Mouse (Mus musculus) spleen, embryonic (tissue): ENCODE results near the gene Rnase2b.
"Not testable (repeated sequence)": the region's sequence is repeated elsewhere in the genome, so short reads cannot be mapped to it uniquely, and the experiment has no call there.

Experiments used
- CTCF ChIA-PET: fragments of 350-600 bp; sonication (Branson Sonifier 250); formaldehyde crosslinking; loops from one replicate; lab custom pipeline; 2022; lab: Charles Lee

Rnase2b gene

DNA sequence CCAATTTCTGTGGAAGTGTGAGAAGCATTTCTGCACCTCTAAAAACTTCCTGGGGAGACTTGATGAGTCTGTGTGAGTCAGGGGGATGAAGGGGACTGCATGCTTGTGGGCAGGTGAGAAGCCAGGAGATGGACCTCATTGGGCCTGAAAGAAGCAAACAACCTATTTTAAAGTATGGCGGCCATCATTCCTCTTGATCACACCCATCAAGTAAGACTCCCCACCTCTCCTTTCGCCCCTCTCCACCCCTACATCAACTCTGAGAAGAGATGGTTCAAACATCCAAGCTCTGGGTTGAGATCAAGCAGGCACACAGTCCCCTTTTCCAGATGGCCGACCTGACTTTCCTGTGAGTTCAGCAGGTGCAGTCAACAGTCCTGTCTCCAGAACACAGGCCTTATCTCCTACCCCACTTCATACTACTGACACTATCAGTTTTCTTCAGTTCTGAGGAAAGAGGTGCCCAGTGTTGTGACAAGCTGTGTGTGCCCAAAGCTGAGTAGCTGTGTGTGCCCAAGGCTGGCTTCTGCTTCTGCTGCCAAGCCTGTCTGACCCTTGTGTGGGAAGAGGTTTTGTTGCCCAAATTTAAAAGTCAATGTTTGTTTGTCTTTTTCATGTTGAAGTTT, 11.7 kb upstream of the Rnase2b start:
- CTCF ChIA-PET = no interaction called here

DNA sequence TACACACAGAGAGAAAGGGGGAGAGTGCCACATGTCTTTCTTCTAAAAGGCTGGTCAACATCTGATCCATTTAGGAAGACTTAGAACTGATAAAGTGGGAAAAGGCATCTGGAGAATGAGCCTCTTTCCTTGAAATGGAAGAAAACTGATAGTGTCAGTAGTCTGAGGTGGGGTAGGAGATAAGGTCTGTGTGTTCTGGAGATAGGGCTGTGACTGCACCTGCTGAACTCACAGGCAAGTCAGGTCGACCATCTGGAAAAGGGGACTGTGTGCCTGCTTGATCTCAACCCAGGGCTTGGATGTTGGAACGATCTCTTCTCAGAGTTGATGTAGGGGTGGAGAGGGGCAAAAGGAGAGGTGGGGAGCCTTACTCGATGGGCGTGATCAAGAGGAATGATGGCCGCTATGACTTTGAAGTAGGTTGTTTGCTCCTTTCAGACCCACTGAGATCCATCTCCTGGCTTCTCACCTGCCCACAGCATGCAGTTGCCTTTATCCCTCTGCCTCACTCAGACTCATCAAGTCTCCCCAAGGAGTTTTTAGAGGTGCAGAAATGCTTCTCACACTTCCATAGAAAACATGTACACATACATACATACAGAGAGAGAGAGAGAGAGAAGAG, 9.7 kb upstream of the Rnase2b start:
- CTCF ChIA-PET = no interaction called here

DNA sequence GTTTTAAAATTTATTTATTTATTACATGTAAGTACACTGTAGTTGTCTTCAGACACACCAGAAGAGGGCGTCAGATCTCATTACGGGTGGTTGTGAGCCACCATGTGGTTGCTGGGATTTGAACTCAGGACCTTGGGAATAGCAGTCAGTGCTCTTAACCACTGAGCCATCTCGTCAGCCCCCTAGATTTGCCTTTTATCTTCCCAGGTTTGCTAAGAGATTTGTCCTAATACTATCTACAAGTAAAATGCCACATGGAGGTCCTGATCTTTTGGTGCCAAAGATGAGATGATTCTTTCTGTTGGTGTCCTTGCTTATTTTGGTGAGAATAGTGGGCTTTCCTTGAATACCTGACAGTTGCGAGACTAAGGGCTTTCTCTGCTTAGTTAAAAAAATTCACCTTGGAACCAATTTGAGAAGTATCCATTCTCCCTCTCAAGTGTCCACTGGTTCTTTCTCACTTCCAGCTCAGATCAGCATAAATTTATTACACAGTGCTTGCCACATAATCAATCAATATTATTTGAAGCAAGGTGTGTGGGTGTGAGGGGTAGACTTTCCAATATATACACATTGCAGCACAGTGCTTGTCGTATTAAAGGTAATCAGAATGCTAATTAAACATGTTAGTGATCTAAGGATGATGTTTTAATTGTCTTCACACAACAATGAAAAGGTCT, 5.9 kb upstream of the Rnase2b start:
- CTCF ChIA-PET = no interaction called here

DNA sequence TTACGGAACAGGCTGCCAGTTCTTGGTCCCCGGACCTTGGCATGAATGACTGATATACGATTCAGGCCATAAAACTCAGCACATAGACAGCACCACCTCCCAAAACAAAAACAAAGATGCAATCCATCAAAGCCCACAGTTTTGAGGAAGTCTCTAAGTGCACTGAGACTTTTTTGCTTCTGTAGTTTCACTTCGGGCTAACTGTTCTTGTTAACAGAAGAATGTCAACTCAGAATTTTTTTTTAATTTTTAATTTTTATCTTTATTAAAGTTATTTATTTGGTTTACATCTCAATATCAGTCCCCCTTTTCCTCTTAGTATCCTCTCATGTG, 5.4 kb upstream of the Rnase2b start:
- CTCF ChIA-PET = no interaction called here

DNA sequence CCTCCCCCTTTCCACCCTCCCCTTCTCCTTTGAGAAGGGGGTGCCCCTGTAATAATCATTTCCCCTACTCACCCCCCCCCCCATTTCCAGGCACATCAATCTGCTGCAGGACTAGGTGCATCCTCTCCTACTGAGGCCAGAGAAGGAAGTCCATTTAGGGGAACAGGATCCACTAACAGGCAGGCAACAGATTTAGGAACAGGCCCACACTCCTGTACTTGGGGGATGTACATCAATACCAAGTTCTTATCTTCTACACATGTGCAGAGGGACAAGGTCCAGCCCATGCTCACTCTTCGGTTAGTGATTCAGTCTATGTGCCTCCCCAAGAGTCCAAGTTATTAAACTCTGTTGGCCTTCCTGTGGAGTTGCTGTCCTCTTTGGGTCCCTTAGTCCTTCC, 5.0 kb upstream of the Rnase2b start:
- CTCF ChIA-PET = no interaction called here

DNA sequence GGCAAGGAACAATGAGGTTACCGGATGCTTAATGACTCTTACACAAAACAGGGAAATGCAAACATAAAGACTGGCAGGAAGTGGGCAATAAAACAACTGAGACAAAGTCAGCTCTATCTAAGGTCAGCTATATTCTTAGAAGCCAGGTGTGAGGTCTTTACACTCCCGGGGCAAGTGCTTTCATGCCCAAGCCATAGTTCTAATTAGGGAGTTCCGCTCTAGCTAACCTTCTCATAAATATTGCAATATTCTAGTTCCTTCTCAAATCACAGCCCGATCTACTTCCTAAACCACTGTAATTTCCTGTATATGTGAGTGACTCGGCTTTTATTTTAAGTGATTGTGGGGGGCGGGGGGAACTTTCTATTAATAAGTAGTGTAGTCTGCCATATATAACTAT, 1.3 kb downstream of the Rnase2b start:
- CTCF ChIA-PET = not testable (repeated sequence)

DNA sequence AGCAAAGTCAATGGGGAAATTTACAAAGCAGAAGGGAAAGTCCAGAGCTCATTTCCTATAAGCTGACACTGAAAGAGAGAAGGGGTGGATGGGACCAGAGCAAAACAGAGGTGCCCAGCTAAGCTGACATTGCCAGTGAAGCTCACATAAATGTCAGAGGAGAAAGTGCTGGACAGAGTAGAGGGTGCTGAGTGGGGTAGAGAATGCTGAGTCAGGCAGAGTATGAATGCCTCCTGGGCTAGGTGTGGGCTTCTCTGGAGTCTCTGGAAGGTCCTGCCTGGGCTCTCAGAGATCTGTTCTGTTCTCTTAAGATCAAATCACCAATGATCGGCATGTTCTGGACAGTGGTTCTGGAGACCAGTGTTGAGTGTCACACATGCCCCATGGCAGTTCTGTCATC, 3.4 kb downstream of the Rnase2b start:
- CTCF ChIA-PET = no interaction called here

DNA sequence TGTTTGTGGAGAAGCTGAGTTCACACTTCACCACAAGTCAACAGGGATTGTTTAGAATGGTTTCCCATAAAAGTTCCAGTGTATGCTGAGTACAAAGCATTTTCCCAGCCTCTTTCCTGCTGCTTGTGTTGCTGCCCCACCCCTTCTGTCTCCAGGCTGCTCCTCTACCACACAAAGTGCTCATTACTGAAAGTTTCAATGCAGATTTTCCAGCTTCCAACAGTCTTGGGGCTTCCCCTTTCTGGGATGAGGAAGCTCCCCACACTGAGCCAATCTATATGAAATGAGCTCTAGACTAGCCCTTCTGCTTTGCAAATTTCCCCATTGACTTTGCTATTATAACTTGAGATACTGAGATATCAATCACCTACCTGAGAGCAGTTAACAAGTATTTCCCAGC, 4.0 kb downstream of the Rnase2b start:
- CTCF ChIA-PET = no interaction called here

DNA sequence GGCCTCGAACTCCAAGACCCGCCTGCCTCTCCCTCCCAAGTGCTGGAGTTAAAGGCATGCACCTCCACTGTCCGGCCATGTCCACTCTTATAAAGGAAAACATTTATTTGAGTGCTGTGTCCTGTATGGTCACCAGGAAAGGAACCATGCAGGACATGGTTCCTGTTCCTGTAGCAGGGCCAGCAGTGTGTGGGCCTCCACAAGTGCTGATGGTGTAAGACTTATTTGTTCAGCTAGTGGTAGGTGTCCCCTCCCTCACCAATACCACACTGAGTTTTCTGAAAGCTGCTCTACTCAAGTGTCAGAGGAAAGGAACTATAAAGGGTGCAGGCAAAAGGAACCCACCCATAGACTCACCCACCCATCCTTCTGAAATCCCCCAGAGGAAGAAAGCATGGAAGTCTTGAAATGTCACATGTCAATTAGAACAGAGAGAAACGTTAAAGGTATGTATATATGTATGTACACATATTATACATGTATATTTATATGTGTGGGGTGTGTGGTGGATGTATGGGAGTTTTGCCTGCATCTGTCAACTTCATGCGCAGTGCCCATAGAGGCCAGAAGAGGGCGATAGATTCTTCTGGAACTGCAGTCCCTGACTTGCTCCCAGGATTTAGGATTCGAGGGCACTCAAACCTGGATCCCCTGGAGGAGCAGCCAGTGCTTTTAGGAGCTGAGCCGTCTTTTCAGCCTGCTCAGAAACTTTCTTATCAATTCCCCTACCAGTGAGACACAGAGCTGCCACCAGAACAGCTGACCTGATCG, 10.2 kb downstream of the Rnase2b start:
- CTCF ChIA-PET = interaction anchor here (0.6 kb wide), 1 partner anchor 381 kb away, joined by 7 read pairs; no protein-coding TSS in a partner anchor

DNA sequence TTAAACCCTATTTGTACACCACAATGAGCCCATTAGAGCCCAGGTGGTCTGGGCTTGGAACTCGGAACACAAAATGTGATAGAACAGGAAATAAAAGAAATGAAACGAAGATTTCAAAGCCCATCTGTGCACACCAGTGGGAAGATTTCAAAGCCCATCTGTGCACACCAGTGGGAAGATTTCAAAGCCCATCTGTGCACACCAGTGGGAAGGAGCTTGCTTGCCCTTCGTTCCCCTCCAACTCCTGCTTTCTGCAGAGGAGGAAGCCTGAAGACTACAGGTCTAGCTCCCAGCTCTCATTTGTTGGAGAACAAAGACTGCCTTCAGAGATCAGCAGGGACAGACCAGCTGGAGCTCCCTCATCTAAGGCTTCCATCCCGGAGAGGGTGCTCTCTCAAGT, 10.9 kb downstream of the Rnase2b start:
- CTCF ChIA-PET = interaction anchor here (0.6 kb wide), 1 partner anchor 382 kb away, joined by 7 read pairs; no protein-coding TSS in a partner anchor

DNA sequence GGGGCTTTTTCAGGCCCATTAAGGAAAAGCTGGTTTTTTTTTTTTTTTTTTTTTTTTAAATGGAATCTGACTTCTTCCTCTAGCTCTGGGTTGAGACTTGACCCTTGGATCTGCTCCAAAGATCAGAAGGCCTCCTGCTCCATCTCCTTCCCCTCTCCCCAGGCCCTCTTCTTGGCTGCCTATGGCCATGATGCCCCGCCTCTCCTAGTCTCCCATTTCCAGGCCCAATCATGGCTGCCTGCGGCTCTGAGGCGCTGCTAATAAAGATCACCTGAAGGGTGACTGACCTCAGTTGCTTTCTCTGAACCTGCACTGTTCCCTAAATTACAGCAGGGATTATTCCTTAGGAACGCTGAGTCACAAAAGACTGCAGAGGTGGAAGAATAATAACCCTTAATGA, 11.8 kb downstream of the Rnase2b start:
- CTCF ChIA-PET = no interaction called here

DNA sequence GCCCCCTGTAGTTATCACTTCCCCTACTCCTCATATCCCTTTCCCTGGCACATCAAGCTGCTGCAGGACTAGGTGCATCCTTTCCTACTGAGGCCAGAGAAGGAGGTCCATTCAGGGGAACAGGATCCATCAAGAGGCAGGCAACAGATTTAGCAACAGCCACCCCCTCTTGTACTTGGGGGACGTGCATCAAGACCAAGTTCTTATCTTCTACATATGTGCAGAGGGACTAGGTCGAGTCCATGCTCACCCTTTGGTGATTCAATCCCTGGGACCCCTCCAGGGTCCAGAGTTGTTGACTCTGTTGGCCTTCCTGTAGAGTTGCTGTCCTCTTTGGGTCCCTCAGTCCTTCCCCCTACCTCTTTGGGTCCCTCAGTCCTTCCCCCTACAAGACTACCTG, 19.0 kb downstream of the Rnase2b start:
- CTCF ChIA-PET = not testable (repeated sequence)

DNA sequence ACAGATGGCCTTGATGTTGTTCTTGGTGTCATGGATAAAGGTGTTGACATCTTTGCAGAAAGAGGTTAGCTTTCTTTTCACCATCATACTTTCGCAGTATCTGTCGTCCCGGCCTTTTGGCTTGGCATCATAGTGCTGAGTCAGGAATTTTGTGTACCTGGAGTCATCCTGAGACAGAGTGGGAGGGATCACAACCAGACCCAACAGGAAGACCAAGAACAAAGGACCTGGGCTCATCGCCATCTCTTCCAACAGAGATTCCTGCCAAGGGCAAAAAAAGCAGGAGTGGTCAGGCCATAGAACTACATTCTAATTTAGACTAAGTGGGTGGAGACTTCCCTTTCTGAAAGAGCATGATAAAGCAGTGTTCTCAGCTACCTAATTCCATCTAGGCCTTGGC, 33.6 kb downstream of the Rnase2b start:
- CTCF ChIA-PET = no interaction called here

DNA sequence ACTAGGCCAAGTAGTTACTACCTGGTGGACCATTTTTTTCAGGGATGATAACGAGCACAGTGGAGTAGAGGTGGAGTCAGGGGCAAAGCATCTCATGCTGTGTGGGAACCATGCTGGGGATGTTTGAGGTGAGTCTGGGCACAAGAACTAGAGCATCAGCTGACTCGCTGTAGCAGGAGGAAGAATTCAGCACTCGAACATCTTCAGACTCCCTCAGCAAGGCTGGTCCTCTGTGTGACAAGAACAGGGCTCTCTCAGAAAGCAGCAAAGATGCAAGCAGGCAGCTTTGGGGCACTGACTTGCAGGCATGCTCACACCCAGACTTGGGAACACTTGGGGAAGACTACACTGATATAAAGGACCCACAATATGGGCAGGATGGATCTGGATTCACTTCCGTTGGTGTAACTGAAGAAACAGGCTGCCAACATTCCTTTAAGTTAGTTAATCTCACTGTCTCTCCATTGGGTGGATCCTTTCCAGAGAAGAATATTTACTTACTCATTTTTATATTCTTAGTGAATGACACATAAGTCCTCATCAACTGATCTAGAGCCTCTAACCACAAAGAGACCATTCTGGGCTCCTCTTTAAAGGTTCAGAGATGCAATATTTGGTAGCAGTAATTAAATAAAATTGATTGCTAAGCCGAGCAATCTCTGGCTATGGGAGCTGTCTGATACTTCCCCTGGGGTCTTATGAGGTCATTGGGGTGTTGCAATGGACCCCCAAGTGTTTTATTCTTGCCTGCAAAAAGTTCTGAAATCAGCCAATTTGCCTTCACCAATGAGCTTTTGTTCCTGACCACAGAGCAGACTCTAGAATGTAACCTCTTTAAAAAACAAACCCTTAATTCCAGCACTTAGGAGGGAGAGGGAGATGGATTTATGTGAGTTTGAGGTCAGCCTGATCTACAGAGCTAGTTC, 37.3 kb downstream of the Rnase2b start, which contains the start of gene Ang2:
Ang2 (minus strand) TSS at position 51 of the 926 bp plus-strand sequence.
- CTCF ChIA-PET = no interaction called here

DNA sequence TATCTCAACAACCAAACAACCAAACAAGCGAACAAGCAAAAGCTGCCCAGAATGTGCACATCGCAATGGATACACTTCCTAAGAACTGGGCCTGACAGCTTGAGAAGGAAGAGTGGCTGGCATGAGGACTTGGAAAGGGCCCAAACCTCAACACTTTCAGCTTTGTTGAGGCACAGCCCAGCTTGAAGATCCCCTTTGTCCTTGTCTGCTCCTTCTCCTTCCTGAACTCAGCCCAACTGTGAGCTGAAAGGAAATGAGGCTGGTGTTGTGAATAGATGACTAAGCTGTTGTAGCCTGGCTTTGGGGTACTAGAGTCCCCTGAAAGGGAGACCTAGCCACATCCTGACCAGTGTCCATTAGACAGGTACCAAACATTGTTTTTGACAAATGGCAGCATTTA, 38.0 kb downstream of the Rnase2b start:
- CTCF ChIA-PET = no interaction called here

DNA sequence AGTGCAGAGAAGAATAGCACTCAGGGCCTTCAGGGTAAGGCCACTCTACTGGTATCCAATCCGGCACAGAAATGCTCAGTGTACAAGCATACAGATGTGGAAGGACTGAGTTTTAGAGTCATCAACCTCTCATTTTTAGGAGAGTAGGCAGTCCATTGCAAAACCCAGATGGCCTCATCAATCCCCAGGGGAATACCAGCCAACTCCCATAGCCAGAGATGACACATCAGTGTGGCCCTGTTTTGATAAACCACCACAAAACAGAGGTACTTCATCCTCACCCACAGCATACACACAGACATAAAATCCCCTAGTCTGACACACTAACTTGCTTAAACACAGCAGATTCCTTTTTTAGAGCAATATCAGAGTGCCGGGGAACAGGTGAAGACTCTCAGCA, 38.4 kb downstream of the Rnase2b start:
- CTCF ChIA-PET = no interaction called here

DNA sequence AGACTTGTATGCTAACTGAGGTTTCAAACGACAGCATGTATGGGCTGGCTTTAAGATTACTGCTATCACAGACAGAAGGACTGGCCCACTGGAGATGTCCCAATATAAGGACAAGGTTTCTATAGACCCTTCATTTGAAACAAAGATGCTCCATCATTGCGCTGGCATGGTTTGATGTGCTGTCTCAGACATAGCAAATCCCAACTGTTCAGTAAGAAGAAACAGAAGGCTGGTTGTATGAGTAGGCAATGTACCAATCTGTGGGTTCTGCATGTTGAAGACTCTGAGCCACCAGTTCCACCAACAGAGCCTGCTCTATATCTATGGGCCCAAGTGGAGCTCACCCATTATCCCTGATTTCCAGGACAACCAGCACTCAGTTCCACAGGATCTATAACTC, 41.1 kb downstream of the Rnase2b start, which contains the start of gene Ear14:
Ear14 (plus strand) TSS at position 277 of the 400 bp plus-strand sequence.
- CTCF ChIA-PET = no interaction called here
